Mouse (Mus musculus) cerebellum, adult 2 months (tissue): ENCODE measurements around the gene 1700102P08Rik. TPM values are rescaled to one million over a fixed set of nuclear protein-coding genes. Genes with fewer than 3 reads are reported as not detected.

Source experiments
- DNase-seq, 2 experiments: peaks; one replicate each; pipeline ENCODE4 v3.0.0; 2021
- H3K27ac ChIP-seq: fragments of 200-500 bp; 2 replicates; pipeline ENCODE4 v1.5.1; 2012; ENCODE audit warnings: low read length, control low read depth, inconsistent platforms; ENCODE audit not compliant: insufficient read depth
- H3K27me3 ChIP-seq: fragments of 200-500 bp; 2 replicates; pipeline ENCODE4 v1.6.1; 2012; ENCODE audit warnings: inconsistent platforms, mild to moderate bottlenecking, low read length, moderate library complexity; ENCODE audit not compliant: control insufficient read depth, insufficient read depth
- H3K4me1 ChIP-seq: fragments of 200-500 bp; 2 replicates; pipeline ENCODE4 v1.6.1; 2011; ENCODE audit warnings: low read length; ENCODE audit not compliant: control insufficient read depth, insufficient read depth
- H3K4me3 ChIP-seq: fragments of 200-500 bp; replicated peaks from 2 replicates; pipeline ENCODE3; 2011; ENCODE audit warnings: mild to moderate bottlenecking, low read depth, low read length, control low read depth; ENCODE audit not compliant: insufficient read depth
- CTCF ChIP-seq: fragments of 200-500 bp; IDR thresholded peaks from 2 replicates; pipeline ENCODE4 v1.5.1; 2011; ENCODE audit warnings: low read depth, mild to moderate bottlenecking, control low read depth, low read length, moderate library complexity, borderline replicate concordance; ENCODE audit not compliant: insufficient read depth
- POLR2A ChIP-seq: fragments of 200-500 bp; IDR thresholded peaks from 2 replicates; pipeline ENCODE4 v1.6.1; 2011; ENCODE audit warnings: low read length, control low read depth, borderline replicate concordance; ENCODE audit not compliant: insufficient read depth
- WGBS: fragments of 180-500 bp; shearing (Covaris S2); methylation state at CpG from one replicate; pipeline ENCODE4 v1.1.7; 2018; 5-methylcytosine and 5-hydroxymethylcytosine counted together
- polyA plus RNA-seq: library from polyadenylated mRNA; depleted of rRNA; stranded (reverse); fragments of >200 nt; gene quantifications from 2 replicates; pipeline ENCODE4 v1.2.3, GENCODE M21; 2012

The 1700102P08Rik gene
- polyA plus RNA-seq, 1 experiment = 1.7 TPM

DNA sequence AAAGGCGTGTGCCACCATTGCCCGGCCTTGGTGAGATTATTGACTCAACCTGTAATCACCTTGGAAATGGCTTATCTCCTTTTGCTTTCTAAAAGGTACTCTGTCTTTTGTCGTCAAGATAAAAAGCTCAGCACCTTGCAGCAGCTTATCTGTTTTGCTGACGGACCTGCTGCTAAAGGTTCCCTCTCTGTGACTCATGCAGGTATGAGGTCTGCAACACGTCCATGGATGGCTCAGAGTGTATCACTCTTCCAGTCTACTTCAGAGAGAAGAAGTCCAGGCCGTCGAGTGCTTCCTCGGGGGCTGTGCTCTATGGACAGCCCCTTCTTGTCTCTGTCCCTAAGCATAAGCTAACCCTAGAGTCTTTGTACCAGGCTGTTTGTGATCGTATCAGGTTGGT is 14.4 kb upstream of the 1700102P08Rik start:
- TF ChIP-seq POLR2A (no peak), CTCF (no peak)
- H3K27ac ChIP-seq = no peak overlapping the region
- 93% methylated on average over 9 of the region's 9 CpGs for WGBS
- H3K4me1 ChIP-seq = no peaks in the 10 kb centered on the region
- DNase-seq = no peak
- no peaks in the 10 kb centered on the region for H3K27me3 ChIP-seq
- no peak overlapping the region for H3K4me3 ChIP-seq

- no peak for DNase-seq
- no peaks in the 10 kb centered on the region for H3K4me1 ChIP-seq
- no peaks in the 10 kb centered on the region for H3K27me3 ChIP-seq
- TF ChIP-seq CTCF (no peak), POLR2A (no peak)
- H3K4me3 ChIP-seq = no peak overlapping the region
- WGBS = 91% methylated on average over 5 of the region's 5 CpGs
- no peak overlapping the region for H3K27ac ChIP-seq
Observed at GRCm38 (mm10) chr9:108378736-108379135, 13.9 kb upstream of the 1700102P08Rik start.

DNA sequence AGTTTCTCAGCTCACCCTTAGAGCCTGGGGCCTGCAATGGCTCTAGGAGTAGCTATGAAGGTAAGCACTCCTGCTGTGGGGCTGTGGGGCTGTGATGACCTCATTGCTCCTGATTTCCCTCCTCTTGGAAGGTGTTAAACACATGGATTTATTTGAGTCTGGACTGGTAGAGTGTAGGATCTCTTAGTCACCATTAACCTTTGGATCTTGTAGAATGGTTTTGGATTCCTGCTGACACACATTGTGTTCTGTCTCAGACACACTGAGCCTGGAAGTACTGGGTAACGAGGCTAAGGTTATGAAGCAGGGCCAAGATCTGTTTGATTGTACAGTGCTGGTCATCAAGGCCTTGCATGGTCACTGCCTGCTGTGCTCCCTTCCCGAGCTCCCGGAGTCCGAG is 13.3 kb upstream of the 1700102P08Rik start:
- Histone ChIP-seq H3K4me1 (no peaks in the 10 kb centered on the region), H3K27ac (no peak overlapping the region), H3K4me3 (no peak overlapping the region), H3K27me3 (no peaks in the 10 kb centered on the region)
- TF ChIP-seq CTCF (no peak), POLR2A (no peak)
- 71% methylated on average over 4 of the region's 4 CpGs for WGBS
- no peak for DNase-seq

- 97% methylated on average over 9 of the region's 9 CpGs for WGBS
Observed at GRCm38 (mm10) chr9:108381382-108381781, 11.2 kb upstream of the 1700102P08Rik start.

GRCm38 (mm10) chr9:108385006-108385405 is 7.6 kb upstream of the 1700102P08Rik start:
- DNase-seq = no peak
- Histone ChIP-seq H3K4me1 (no peaks in the 10 kb centered on the region), H3K27me3 (no peaks in the 10 kb centered on the region), H3K27ac (no peak overlapping the region), H3K4me3 (no peak overlapping the region)
- TF ChIP-seq POLR2A (no peak), CTCF (no peak)
- WGBS = 82% methylated on average over 7 of the region's 7 CpGs

More at GRCm38 (mm10) chr9:108381382-108381781, 11.2 kb upstream of the 1700102P08Rik start:
- Histone ChIP-seq H3K27ac (no peak overlapping the region), H3K4me1 (no peaks in the 10 kb centered on the region), H3K4me3 (no peak overlapping the region), H3K27me3 (no peaks in the 10 kb centered on the region)
- TF ChIP-seq CTCF (no peak), POLR2A (no peak)
- DNase-seq = no peak

GRCm38 (mm10) chr9:108386816-108387215 is 5.8 kb upstream of the 1700102P08Rik start:
- H3K27me3 ChIP-seq = no peaks in the 10 kb centered on the region
- 75% methylated on average over 4 of the region's 4 CpGs for WGBS
- H3K4me1 ChIP-seq = no peaks in the 10 kb centered on the region
- no peak overlapping the region for H3K4me3 ChIP-seq
- no peak overlapping the region for H3K27ac ChIP-seq
- TF ChIP-seq POLR2A (no peak), CTCF (no peak)
- DNase-seq = no peak

DNA sequence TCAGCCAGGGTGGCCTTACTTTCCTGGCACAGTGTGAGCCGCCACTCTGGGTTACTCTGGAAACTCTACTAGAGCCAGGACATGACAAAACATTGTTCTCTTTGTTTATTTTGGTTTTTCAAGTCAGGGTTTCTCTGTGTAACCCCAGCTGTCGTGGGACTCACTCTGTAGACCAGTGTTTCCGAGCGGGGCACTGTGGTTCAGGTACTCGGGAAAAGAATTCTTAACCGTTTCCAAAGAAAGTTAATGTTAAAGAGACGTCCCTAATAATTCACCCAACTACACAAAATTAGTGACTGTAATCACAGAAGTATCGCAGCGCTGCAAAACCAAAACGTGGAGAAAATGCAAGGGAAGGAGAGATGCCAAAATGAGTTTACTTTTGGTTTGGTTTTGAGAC is 4.0 kb upstream of the 1700102P08Rik start:
- H3K27ac ChIP-seq = no peak overlapping the region
- no peaks in the 10 kb centered on the region for H3K27me3 ChIP-seq
- whole genome bisulfite sequencing = 74% methylated on average over 10 of the region's 10 CpGs
- no peak overlapping the region for H3K4me3 ChIP-seq
- H3K4me1 ChIP-seq = no peaks in the 10 kb centered on the region
- no peak for DNase-seq
- TF ChIP-seq POLR2A = no peak
- no peak for TF ChIP-seq CTCF

GRCm38 (mm10) chr9:108389220-108389619 is 3.4 kb upstream of the 1700102P08Rik start:
- Histone ChIP-seq H3K4me1 (no peaks in the 10 kb centered on the region), H3K27ac (no peak overlapping the region), H3K27me3 (no peaks in the 10 kb centered on the region), H3K4me3 (no peak overlapping the region)
- TF ChIP-seq POLR2A (no peak), CTCF (no peak)
- WGBS = 73% methylated on average over 6 of the region's 6 CpGs
- DNase-seq = no peak
